Mouse (Mus musculus): ENCODE measurements around the gene Olfr896-ps1. TPM values are rescaled to one million over a fixed set of nuclear protein-coding genes. Genes with fewer than 3 reads are reported as not detected.

Gene Olfr896-ps1
- not detected for total RNA-seq (2021)

- intact Hi-C loops (cut with DNase I): no loop called here
- no peak for DNase-seq (ENCODE audit: extremely low spot score in 1 of 2, low spot score in 2 of 2)
Observed at GRCm38 (mm10) chr9:38290807-38291206, at the start of gene Olfr896-ps1. Gene Olfr896-ps1, plus strand, starts transcription at chr9:38291107.

- DNase-seq (ENCODE audit: extremely low spot score in 1 of 2, low spot score in 2 of 2): no peak
- intact Hi-C loops (cut with DNase I): no loop called here
Observed at GRCm38 (mm10) chr9:38252474-38252873, 38.4 kb upstream of the Olfr896-ps1 start, which contains the start of gene Olfr143. Gene Olfr143, plus strand, starts transcription at chr9:38252774.

GRCm38 (mm10) chr9:38267551-38267950 is 23.4 kb upstream of the Olfr896-ps1 start, which contains the start of gene Olfr895:
Gene Olfr895, plus strand, starts transcription at chr9:38267851.
- intact Hi-C loops (cut with DNase I): no loop called here
- DNase-seq (ENCODE audit: extremely low spot score in 1 of 2, low spot score in 2 of 2): no peak

- intact Hi-C loops (cut with DNase I): no loop called here
- no peak for DNase-seq (ENCODE audit: extremely low spot score in 1 of 2, low spot score in 2 of 2)
Observed at GRCm38 (mm10) chr9:38328760-38329159, 37.9 kb downstream of the Olfr896-ps1 start, which contains the start of gene Olfr25. Gene Olfr25, plus strand, starts transcription at chr9:38329060.

Other genes starting within 250 kb of the Olfr896-ps1 start
- gene Olfr884, start 244.6 kb upstream of the Olfr896-ps1 start, total RNA-seq (2021): not detected
- gene Olfr885, start 229.8 kb upstream of the Olfr896-ps1 start, total RNA-seq (2021): not detected
- under 1 TPM in 1 of 2 experiments, not detected in 1; 0.06 TPM for gene Olfr887, start 207.0 kb upstream of the Olfr896-ps1 start, total RNA-seq (2021)
- gene Olfr888, start 183.0 kb upstream of the Olfr896-ps1 start, total RNA-seq (2021): not detected
- gene Olfr889, start 175.9 kb upstream of the Olfr896-ps1 start, total RNA-seq (2021): not detected
- not detected for gene Olfr890, start 148.6 kb upstream of the Olfr896-ps1 start, total RNA-seq (2021)
- gene Olfr891, start 110.3 kb upstream of the Olfr896-ps1 start, total RNA-seq (2021): not detected
- gene Olfr893, start 82.7 kb upstream of the Olfr896-ps1 start, total RNA-seq (2021): not detected
- not detected for gene Olfr894, start 73.1 kb upstream of the Olfr896-ps1 start, total RNA-seq (2021)
- gene Olfr143, start 38.3 kb upstream of the Olfr896-ps1 start, total RNA-seq (2021): not detected
- not detected for gene Olfr895, start 23.3 kb upstream of the Olfr896-ps1 start, total RNA-seq (2021)
- gene Olfr25, start 38.0 kb downstream of the Olfr896-ps1 start, total RNA-seq (2021): not detected
- gene Olfr898, start 57.3 kb downstream of the Olfr896-ps1 start, total RNA-seq (2021): not detected
- not detected for gene Olfr250, start 75.8 kb downstream of the Olfr896-ps1 start, total RNA-seq (2021)
- gene Olfr251, start 86.0 kb downstream of the Olfr896-ps1 start, total RNA-seq (2021): not detected
- gene Olfr147, start 110.6 kb downstream of the Olfr896-ps1 start, total RNA-seq (2021): not detected
- not detected for gene Olfr901, start 138.3 kb downstream of the Olfr896-ps1 start, total RNA-seq (2021)
- not detected for gene Olfr902, start 156.5 kb downstream of the Olfr896-ps1 start, total RNA-seq (2021)
- gene Olfr904, start 172.0 kb downstream of the Olfr896-ps1 start, total RNA-seq (2021): not detected
- gene Olfr905, start 180.0 kb downstream of the Olfr896-ps1 start, total RNA-seq (2021): not detected
- gene Olfr906, start 196.0 kb downstream of the Olfr896-ps1 start, total RNA-seq (2021): not detected
- gene Olfr907, start 204.7 kb downstream of the Olfr896-ps1 start, total RNA-seq (2021): not detected
- gene Olfr911-ps1, start 230.5 kb downstream of the Olfr896-ps1 start, total RNA-seq (2021): not detected
- gene Olfr910, start 246.7 kb downstream of the Olfr896-ps1 start, total RNA-seq (2021): not detected

All from left cerebral cortex, postnatal 10 days (tissue).